ENCODE assay signal across 8 mouse cellular contexts in the genomic region with DNA sequence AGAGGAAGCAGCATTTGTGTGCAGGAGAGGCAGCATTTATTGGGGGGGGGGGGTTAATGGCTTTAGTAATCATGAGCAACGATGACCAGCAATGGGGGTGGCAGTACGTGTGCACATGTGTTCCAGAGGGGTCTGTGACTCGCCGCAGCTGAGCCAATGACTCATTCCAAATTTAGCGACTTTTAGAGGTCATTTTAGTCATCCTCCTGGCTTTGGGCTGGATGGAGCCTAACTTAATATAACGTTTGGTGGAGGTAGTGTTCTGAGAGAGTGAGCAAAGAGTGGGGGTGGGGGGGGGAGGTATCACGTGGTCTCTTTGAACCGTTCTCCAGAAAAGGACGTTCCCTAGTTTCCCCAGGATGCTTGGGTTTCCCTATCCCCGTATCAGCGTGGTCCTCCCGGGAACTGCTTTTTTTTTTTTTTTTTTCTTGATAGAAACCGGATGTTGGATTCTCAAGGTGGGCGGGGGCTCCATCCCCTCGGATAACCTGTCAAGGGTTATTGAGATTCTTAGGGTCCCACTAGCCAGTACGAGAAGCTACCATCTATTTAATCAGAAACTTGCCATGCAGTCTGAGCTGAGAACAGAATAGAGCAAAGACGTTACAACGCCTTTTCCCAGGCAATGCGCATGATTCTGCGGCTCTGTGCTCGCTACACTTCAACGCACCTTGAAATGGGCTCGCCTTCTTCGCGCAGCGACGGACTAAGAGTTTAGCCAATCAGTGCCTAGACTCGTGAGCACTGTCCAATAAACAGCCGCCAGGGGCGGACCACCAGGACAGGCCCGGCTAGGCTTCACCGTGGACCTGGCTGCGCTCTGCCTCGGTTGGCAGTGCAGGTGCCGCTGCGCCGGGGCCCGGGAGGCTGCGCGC. TPM values are rescaled to one million over a fixed set of nuclear protein-coding genes. Genes with fewer than 3 reads are reported as not detected.
DNase-seq lines count a peak whose midpoint lies in the region; ATAC-seq and TF ChIP-seq lines count a peak whose summit lies in the region.

A gene (plus strand): TSS at position 794 of the 875 bp plus-strand sequence.

- H3K4me3 ChIP-seq in forebrain, embryonic 12.5 days (replicated peaks), result peak within 1 kb of the TSS; percentile 72
- H3K4me3 ChIP-seq in heart, embryonic 14.5 days (ENCODE audit: control insufficient read depth in 1 of 2, insufficient read depth in 1 of 2, low read depth in 1 of 2, low read length in 2 of 2), result peak within 1 kb of the TSS; percentile 67
- peak within 1 kb of the TSS; percentile 75 for H3K4me3 ChIP-seq in kidney, embryonic 16.5 days (ENCODE audit: low read length)
- H3K4me3 ChIP-seq in limb, embryonic 14.5 days (replicated peaks; ENCODE audit: low read length), result peak within 1 kb of the TSS; percentile 62
- H3K4me3 ChIP-seq in myocyte, result no peak within 1 kb of the TSS

- H3K9me3 ChIP-seq in forebrain, embryonic 12.5 days, result no peaks in the 10 kb centered on the region
- H3K9me3 ChIP-seq in heart, embryonic 14.5 days (ENCODE audit: control insufficient read depth, low read length), result no peaks in the 10 kb centered on the region
- H3K9me3 ChIP-seq in kidney, embryonic 16.5 days (ENCODE audit: low read length), result no peaks in the 10 kb centered on the region
- H3K9me3 ChIP-seq in limb, embryonic 14.5 days (ENCODE audit: control insufficient read depth, low read length), result no peaks in the 10 kb centered on the region

- peak within 1 kb of the TSS; percentile 66 for H3K27ac ChIP-seq in forebrain, embryonic 12.5 days
- H3K27ac ChIP-seq in heart, embryonic 14.5 days (replicated peaks in 1 of 2; ENCODE audit: control insufficient read depth in 1 of 2, insufficient read depth in 1 of 2, low read depth in 2 of 2, low read length in 2 of 2), result no peak within 1 kb of the TSS
- no peak within 1 kb of the TSS for H3K27ac ChIP-seq in kidney, embryonic 16.5 days (ENCODE audit: low read length)
- no peak within 1 kb of the TSS for H3K27ac ChIP-seq in limb, embryonic 14.5 days (replicated peaks; ENCODE audit: low read depth, low read length)

- TF ChIP-seq POLR2A in limb, embryonic 14.5 days (IDR thresholded peaks at IDR 0.05; ENCODE audit: borderline replicate concordance, extremely low read depth, insufficient read depth, insufficient read length), result no peak
- no peak for TF ChIP-seq POLR2A in myocyte (IDR thresholded peaks at IDR 0.05; ENCODE audit: insufficient read length, low read depth)

- no peaks in the 10 kb centered on the region for H3K79me2 ChIP-seq in myocyte (ENCODE audit: control insufficient read depth, insufficient read depth)

- H3K4me2 ChIP-seq in forebrain, embryonic 12.5 days, result peak within 1 kb of the TSS; percentile 84
- peak within 1 kb of the TSS; percentile 93 for H3K4me2 ChIP-seq in heart, embryonic 14.5 days (ENCODE audit: low read length)
- H3K4me2 ChIP-seq in kidney, embryonic 16.5 days (replicated peaks; ENCODE audit: low read depth, low read length), result peak within 1 kb of the TSS; percentile 79
- peak within 1 kb of the TSS; percentile 89 for H3K4me2 ChIP-seq in limb, embryonic 14.5 days (replicated peaks; ENCODE audit: low read depth, low read length, severe bottlenecking)
- H3K4me2 ChIP-seq in myocyte (ENCODE audit: low read depth), result peak within 1 kb of the TSS; percentile 34

- H3K4me1 ChIP-seq in forebrain, embryonic 12.5 days, result peaks cover 48% of the 10 kb centered on the region
- peaks cover 3 to 6% of the 10 kb centered on the region in 2 experiments; a peak in 3 of 4 replicates for H3K4me1 ChIP-seq in heart, embryonic 14.5 days (ENCODE audit: control insufficient read depth in 2 of 2, insufficient read depth in 2 of 2, low read length in 2 of 2)
- peaks cover 15% of the 10 kb centered on the region; the same call in 1 of the 2 replicates for H3K4me1 ChIP-seq in kidney, embryonic 16.5 days (ENCODE audit: insufficient read depth, low read length)
- peaks cover 11% of the 10 kb centered on the region for H3K4me1 ChIP-seq in limb, embryonic 14.5 days (ENCODE audit: control insufficient read depth, insufficient read depth, low read length)

- H3K36me3 ChIP-seq in forebrain, embryonic 12.5 days (replicated peaks), result no peaks in the 10 kb centered on the region
- no peaks in the 10 kb centered on the region for H3K36me3 ChIP-seq in heart, embryonic 14.5 days (ENCODE audit: control insufficient read depth, insufficient read depth, low read length)
- no peaks in the 10 kb centered on the region for H3K36me3 ChIP-seq in kidney, embryonic 16.5 days (ENCODE audit: insufficient read depth, low read length)
- H3K36me3 ChIP-seq in limb, embryonic 14.5 days (ENCODE audit: control insufficient read depth, insufficient read depth, low read length), result no peaks in the 10 kb centered on the region
- H3K36me3 ChIP-seq in myocyte (ENCODE audit: control insufficient read depth, insufficient read depth), result no peaks in the 10 kb centered on the region

- H3K9ac ChIP-seq in forebrain, embryonic 12.5 days, result peak within 1 kb of the TSS; percentile 63
- H3K9ac ChIP-seq in heart, embryonic 14.5 days (ENCODE audit: low read length), result peak within 1 kb of the TSS; percentile 59
- H3K9ac ChIP-seq in kidney, embryonic 16.5 days (replicated peaks; ENCODE audit: low read length), result peak within 1 kb of the TSS; percentile 56
- H3K9ac ChIP-seq in limb, embryonic 14.5 days (ENCODE audit: low read depth, low read length, severe bottlenecking), result peak within 1 kb of the TSS; percentile 43

- no peak within 1 kb of the TSS for H3ac ChIP-seq in myocyte (ENCODE audit: control insufficient read depth, insufficient read length)

- peak; percentile 10 for DNase-seq in c-Kit-positive CD71-positive TER-119-positive erythroid progenitor cells, embryonic 14.5 days (ENCODE audit: low spot score)
- DNase-seq in limb, embryonic 14.5 days (ENCODE audit: low spot score), result peak; percentile 96
- DNase-seq in testis, postnatal 10 days (ENCODE audit: low spot score), result peak; percentile 88

- H3K27me3 ChIP-seq in forebrain, embryonic 12.5 days, result peaks cover 41% of the 10 kb centered on the region
- peaks cover 31% of the 10 kb centered on the region for H3K27me3 ChIP-seq in heart, embryonic 14.5 days (ENCODE audit: control insufficient read depth, insufficient read depth, low read length)
- H3K27me3 ChIP-seq in kidney, embryonic 16.5 days (ENCODE audit: insufficient read depth, low read length), result peaks cover 40% of the 10 kb centered on the region
- peaks cover 19% of the 10 kb centered on the region for H3K27me3 ChIP-seq in limb, embryonic 14.5 days (ENCODE audit: control insufficient read depth, insufficient read depth, low read length)
- H3K27me3 ChIP-seq in myocyte (ENCODE audit: control insufficient read depth, insufficient read depth, insufficient read length), result peaks cover 8% of the 10 kb centered on the region

- under 1% methylated on average over 40 of the region's 40 CpGs for WGBS in forebrain, embryonic 12.5 days
- WGBS in heart, embryonic 14.5 days, result under 1% methylated on average over 40 of the region's 40 CpGs
- WGBS in kidney, embryonic 16.5 days, result 0% methylated on average over 40 of the region's 40 CpGs
- under 1% methylated on average over 39 of the region's 40 CpGs for WGBS in limb, embryonic 14.5 days

- ATAC-seq in CD4-positive, CD25-positive, alpha-beta regulatory T cell, adult 4 months, result peak; percentile 71
- ATAC-seq in forebrain, embryonic 12.5 days (ENCODE audit: low FRiP score), result peak; percentile 100
- ATAC-seq in heart, embryonic 14.5 days (ENCODE audit: insufficient number of reproducible peaks, insufficient read depth, low FRiP score, low read depth), result peak; percentile 96
- peak; percentile 100 for ATAC-seq in kidney, embryonic 16.5 days (ENCODE audit: low FRiP score, low TSS enrichment)
- ATAC-seq in limb, embryonic 14.5 days (ENCODE audit: low FRiP score, low read depth), result peak; percentile 99

TF ChIP-seq in myocyte, 11 proteins besides CTCF, POLR2A, EP300 and RAD21:
- TF ChIP-seq USF1 (IDR thresholded peaks at IDR 0.05; ENCODE audit: low read depth) (no peak), REST (IDR thresholded peaks at IDR 0.05; ENCODE audit: insufficient read depth, insufficient read length) (no peak), E2F4 (IDR thresholded peaks at IDR 0.05; ENCODE audit: insufficient read depth) (no peak), POLR2AphosphoS2 (IDR thresholded peaks at IDR 0.05; ENCODE audit: insufficient read length, low read depth) (no peak), MAX (IDR thresholded peaks at IDR 0.05; ENCODE audit: low read depth) (no peak), SRF (IDR thresholded peaks at IDR 0.05; ENCODE audit: control insufficient read depth, insufficient read length, low read depth) (no peak), CEBPB (IDR thresholded peaks at IDR 0.05; ENCODE audit: insufficient read depth, poor library complexity, severe bottlenecking) (no peak), MYOG (IDR thresholded peaks at IDR 0.05; ENCODE audit: control insufficient read depth in 1 of 3, insufficient read depth in 1 of 3, insufficient read length in 2 of 3, low read depth in 2 of 3) (no peak), TCF3 (IDR thresholded peaks at IDR 0.05; ENCODE audit: insufficient read length, low read depth) (no peak), MYOD1 (IDR thresholded peaks at IDR 0.05; ENCODE audit: control insufficient read depth in 1 of 3, insufficient read length in 2 of 3, low read depth in 2 of 3) (no peak)

RNA-seq across cellular contexts. Expression of the gene that starts here (rescaled TPM):
- polyA plus RNA-seq in CD4-positive, CD25-positive, alpha-beta regulatory T cell, adult 4 months (2017; shearing (Covaris generic)), result 1 to 10 TPM; 1.3 to 2.3 TPM
- 9.9 and 10.2 TPM in 2 replicates for polyA plus RNA-seq in forebrain, embryonic 12.5 days (2016; fragmentation: Nextera tagmentation; extraction: Ambion mirVana)
- polyA plus RNA-seq in heart, embryonic 14.5 days (2014; fragmentation: Nextera tagmentation; extraction: Ambion mirVana), result 4.2 and 4.5 TPM in 2 replicates
- 2.6 and 2.8 TPM in 2 replicates for polyA plus RNA-seq in kidney, embryonic 16.5 days (2015; fragmentation: Nextera tagmentation; extraction: Ambion mirVana)
- 1.9 and 2.2 TPM in 2 replicates for polyA plus RNA-seq in limb, embryonic 14.5 days (2012; rRNA removed)
- polyA plus RNA-seq in limb, embryonic 14.5 days (2014; fragmentation: Nextera tagmentation; extraction: Ambion mirVana), result 2.9 and 4.3 TPM in 2 replicates
- 0.04 TPM for polyA plus RNA-seq in myocyte (2012; fragmentation: generic; extraction: Trizol)

Comparison
In these comparisons a context has a peak if more than half of its experiments do, and no peak if none do; other contexts are left out.
1. DNase-seq: peak in every context shown above with its lines; median percentile 96 in limb, embryonic 14.5 days; 88 in testis, postnatal 10 days; 10 in c-Kit-positive CD71-positive TER-119-positive erythroid progenitor cells, embryonic 14.5 days.
2. H3K4me2 ChIP-seq: peak in every context shown above with its lines; median percentile 93 in heart, embryonic 14.5 days; 89 in limb, embryonic 14.5 days; 84 in forebrain, embryonic 12.5 days; 79 in kidney, embryonic 16.5 days; 34 in myocyte.